Mouse (Mus musculus) MEL (cell line): ENCODE data around the gene Rmnd1.

Experiments
- CHD2 ChIP-seq: IDR thresholded peaks from 2 replicates; pipeline ENCODE4 v1.6.1; 2011; ENCODE audit warnings: low read length, improper control_type of control experiment
- CTCF ChIP-seq, 3 experiments: IDR thresholded peaks in 2 of 3; conservative IDR thresholded peaks in 1 of 3; 2 replicates each; pipeline ENCODE4 v1.5.1; 2011 to 2012; ENCODE audit warnings: low read length in 3 of 3, low read depth in 2 of 3, mild to moderate bottlenecking in 2 of 3, improper control_type of control experiment in 1 of 3, inconsistent platforms in 1 of 3, mixed read lengths in 1 of 3, moderate library complexity in 1 of 3; ENCODE audit not compliant: control insufficient read depth in 1 of 3, insufficient read depth in 1 of 3, poor library complexity in 1 of 3, severe bottlenecking in 1 of 3
- EP300 ChIP-seq, 2 experiments: IDR thresholded peaks; 2 replicates each; pipeline ENCODE4 v1.6.1; 2011; ENCODE audit warnings: improper control_type of control experiment in 2 of 2, low read length in 2 of 2, low read depth in 1 of 2, mild to moderate bottlenecking in 1 of 2
- POLR2A ChIP-seq, 2 experiments: IDR thresholded peaks; 2 replicates each; pipeline ENCODE4 v1.6.1; 2011 to 2012; ENCODE audit warnings: low read length in 2 of 2, mild to moderate bottlenecking in 2 of 2, control low read depth in 1 of 2, improper control_type of control experiment in 1 of 2, low read depth in 1 of 2, moderate library complexity in 1 of 2; ENCODE audit not compliant: control insufficient read depth in 1 of 2, insufficient read depth in 1 of 2, poor library complexity in 1 of 2
- POLR2AphosphoS5 ChIP-seq: IDR thresholded peaks from 2 replicates; pipeline ENCODE4 v1.6.1; 2012; ENCODE audit warnings: low read depth, borderline replicate concordance, mild to moderate bottlenecking, inconsistent platforms, low read length, moderate library complexity, mixed read lengths
- ZKSCAN1 ChIP-seq: IDR thresholded peaks from 2 replicates; pipeline ENCODE4 v1.6.1; 2012; ENCODE audit warnings: low read depth, mild to moderate bottlenecking, inconsistent platforms, low read length, improper control_type of control experiment, moderate library complexity

DNA sequence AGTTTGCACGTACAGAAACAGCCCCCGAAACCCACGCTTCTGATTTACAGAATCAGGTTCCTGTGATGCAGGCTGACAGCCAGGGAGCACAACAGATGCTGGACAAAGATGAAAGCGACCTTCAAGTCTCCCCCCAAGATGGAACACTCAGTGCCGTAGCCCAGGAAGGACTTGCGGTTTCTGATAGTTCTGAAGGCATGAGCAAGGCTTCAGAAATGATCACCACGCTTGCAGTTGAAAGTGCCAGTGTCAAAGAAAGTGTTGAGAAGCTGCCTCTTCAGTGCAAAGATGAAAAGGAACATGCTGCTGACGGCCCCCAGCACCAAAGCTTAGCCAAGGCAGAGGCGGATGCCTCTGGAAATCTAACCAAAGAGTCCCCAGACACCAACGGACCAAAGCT is 74.8 kb downstream of the Rmnd1 start:
- TF ChIP-seq POLR2AphosphoS5, result no peak
- no peak for TF ChIP-seq CHD2
- TF ChIP-seq CTCF (IDR thresholded peaks at IDR 0.05 in 2 of 3, conservative IDR thresholded peaks at IDR 0.05 in 1 of 3; ENCODE audit: control insufficient read depth in 1 of 3, insufficient read depth in 1 of 3, low read depth in 2 of 3, low read length in 3 of 3, poor library complexity in 1 of 3, severe bottlenecking in 1 of 3), result no peak
- no peak for TF ChIP-seq ZKSCAN1
- TF ChIP-seq POLR2A (IDR thresholded peaks at IDR 0.05; ENCODE audit: control insufficient read depth in 1 of 2, insufficient read depth in 1 of 2, low read depth in 1 of 2, low read length in 2 of 2, poor library complexity in 1 of 2), result no peak
- TF ChIP-seq EP300 (IDR thresholded peaks at IDR 0.05; ENCODE audit: low read depth in 1 of 2, low read length in 2 of 2), result no peak
